Mouse (Mus musculus) lung, adult 10 weeks (tissue): ENCODE data around the gene Spag4. TPM values are rescaled to one million over a fixed set of nuclear protein-coding genes. Genes with fewer than 3 reads are reported as not detected.

ENCODE experiments used
- polyA plus RNA-seq: library from polyadenylated mRNA; stranded (reverse); fragments of 350-450 nt; fragmentation: Illumina TruSeq; extraction: RNeasy Lipid Tissue Mini Kit (QIAGEN cat#74804); gene quantifications from one replicate; pipeline ENCODE4 v1.2.3, GENCODE M21; 2014; ENCODE audit warnings: low read depth, low replicate concordance; ENCODE audit not compliant: insufficient read depth

Spag4 gene
- 0.41 TPM for polyA plus RNA-seq

DNA sequence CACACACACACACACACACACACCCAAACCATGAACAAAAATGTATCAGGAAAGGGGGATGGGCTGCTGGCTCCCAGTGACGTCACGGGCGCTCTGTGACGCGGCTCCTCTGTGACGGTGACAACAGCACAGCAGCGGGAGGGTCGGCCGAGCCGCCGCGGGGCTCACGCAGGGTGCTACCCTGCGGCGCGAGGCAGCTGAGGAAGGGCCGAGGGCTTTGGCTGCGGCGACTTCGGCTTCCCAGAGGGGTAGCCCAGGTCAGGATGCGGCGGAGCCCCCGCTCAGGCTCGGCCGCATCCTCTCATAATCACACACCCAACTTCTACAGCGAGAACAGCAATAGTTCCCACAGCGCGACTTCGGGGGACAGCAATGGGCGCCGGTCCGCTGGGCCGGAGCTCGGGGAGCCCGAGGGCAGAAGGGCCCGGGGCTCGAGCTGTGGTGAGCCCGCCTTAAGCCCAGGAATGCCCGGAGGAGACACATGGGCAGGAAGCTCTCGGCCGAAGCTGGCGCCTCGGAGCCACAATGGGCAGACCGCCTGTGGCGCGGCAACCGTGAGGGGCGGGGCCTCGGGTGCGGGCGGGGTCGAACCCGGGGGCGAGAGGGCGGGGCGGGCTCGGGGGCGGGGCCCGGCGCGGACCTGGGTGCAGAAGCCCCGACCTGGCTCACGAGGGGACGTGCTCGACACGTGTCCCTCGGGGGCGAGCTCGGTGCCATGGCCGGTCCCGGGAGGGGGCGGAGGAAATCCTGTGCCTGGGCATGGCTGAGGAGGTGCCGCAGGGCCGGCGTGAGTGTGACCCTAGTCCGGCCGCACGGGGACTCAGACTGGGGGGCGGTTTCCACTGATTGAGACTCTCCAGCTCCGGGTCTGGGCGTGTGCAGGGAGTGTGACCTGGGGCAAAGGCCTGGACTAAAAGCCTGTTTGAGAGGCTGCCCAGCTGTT, at the start of gene Spag4:
Gene Spag4 (plus strand): TSS at position 77 of the 943 bp plus-strand sequence.

DNA sequence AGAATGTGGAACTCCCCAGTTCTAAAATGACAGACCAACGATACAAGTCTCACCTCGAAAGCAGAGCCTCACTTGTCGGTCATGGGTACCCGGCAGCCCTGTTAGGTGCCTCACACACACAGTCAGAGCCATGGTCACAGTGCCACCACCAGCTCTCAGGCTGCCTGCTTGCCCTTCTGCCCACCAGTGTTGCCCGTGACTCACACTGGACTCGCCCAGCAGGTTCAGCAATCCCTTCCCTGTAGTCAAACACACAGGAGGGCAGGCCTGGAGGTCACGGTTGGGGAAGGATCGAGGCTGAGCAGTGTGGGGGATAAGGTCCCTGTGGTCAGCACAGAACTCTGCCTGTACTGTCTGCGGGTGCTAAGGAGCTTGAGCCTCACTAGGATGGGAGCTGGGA, 12.2 kb upstream of the Spag4 start, which contains the start of gene Fer1l4:
Gene Fer1l4 (minus strand): TSS at position 132 of the 400 bp plus-strand sequence.

GRCm38 (mm10) chr2:156111358-156112079, 46.5 kb downstream of the Spag4 start, which contains the start of the genes Cpne1 and Rbm12:
Cpne1 (minus strand) TSS chr2:156111965.
Rbm12 (minus strand) TSS chr2:156111978.

Other genes starting within 250 kb of the Spag4 start
- gene BC029722, start 245.7 kb upstream of the Spag4 start, polyA plus RNA-seq = 44.7 TPM
- 71.3 TPM for gene Eif6, start 238.2 kb upstream of the Spag4 start, polyA plus RNA-seq
- not detected for gene Fam83c, start 230.3 kb upstream of the Spag4 start, polyA plus RNA-seq
- gene Uqcc1, start 134.9 kb upstream of the Spag4 start, polyA plus RNA-seq = 30.8 TPM
- gene Gm15557, start 124.4 kb upstream of the Spag4 start, polyA plus RNA-seq = not detected
- 0.35 TPM for gene Gdf5, start 119.8 kb upstream of the Spag4 start, polyA plus RNA-seq
- gene Cep250, start 108.7 kb upstream of the Spag4 start, polyA plus RNA-seq = 3.5 TPM
- gene 6430550D23Rik, start 57.2 kb upstream of the Spag4 start, polyA plus RNA-seq = 0.84 TPM
- gene Ergic3, start 57.1 kb upstream of the Spag4 start, polyA plus RNA-seq = 130 TPM
- gene Fer1l4, start 12.2 kb upstream of the Spag4 start, polyA plus RNA-seq = 0.27 TPM
- gene Cpne1, start 46.8 kb downstream of the Spag4 start, polyA plus RNA-seq = 17.9 TPM
- gene Rbm12, start 46.8 kb downstream of the Spag4 start, polyA plus RNA-seq = 5.4 TPM
- 1.5 TPM for gene Gm28036, start 61.9 kb downstream of the Spag4 start, polyA plus RNA-seq
- gene Romo1, start 78.9 kb downstream of the Spag4 start, polyA plus RNA-seq = 210 TPM
- 21.1 TPM for gene Nfs1, start 79.0 kb downstream of the Spag4 start, polyA plus RNA-seq
- gene Rbm39, start 115.1 kb downstream of the Spag4 start, polyA plus RNA-seq = 128 TPM
- 6.3 TPM for gene Phf20, start 131.3 kb downstream of the Spag4 start, polyA plus RNA-seq
- gene Cnbd2, start 247.1 kb downstream of the Spag4 start, polyA plus RNA-seq = 2.6 TPM
- 42.7 TPM for gene Scand1, start 247.5 kb downstream of the Spag4 start, polyA plus RNA-seq